17 mouse cellular contexts compared by ENCODE assay signal in the genomic region with DNA sequence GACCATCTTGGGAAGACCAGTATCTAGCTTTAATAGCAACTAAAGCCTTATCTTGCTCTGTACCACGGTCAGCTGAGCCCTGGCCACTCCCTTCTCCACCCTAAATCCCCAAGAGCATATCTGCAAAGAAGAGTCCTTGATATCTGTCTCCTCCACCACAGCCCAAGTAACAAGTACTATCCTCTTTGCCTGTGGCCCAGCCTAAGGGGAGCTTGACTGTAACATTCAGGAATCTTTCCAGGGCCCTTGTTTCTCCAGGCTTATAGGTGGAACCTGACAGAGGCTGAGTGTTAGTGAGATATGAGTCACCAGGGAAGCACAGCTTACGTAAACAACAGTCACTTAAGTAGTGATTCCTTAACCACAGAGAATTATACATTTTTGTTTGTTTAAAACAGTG. TPM values are rescaled to one million over a fixed set of nuclear protein-coding genes. Genes with fewer than 3 reads are reported as not detected.
DNase-seq lines count a peak whose midpoint lies in the region; ATAC-seq and TF ChIP-seq lines count a peak whose summit lies in the region.
"Had no signal": no experiment of that assay in that cellular context is flagged by ENCODE, and none has a peak within 500 bp of the region (broad histone marks: within the 10 kb centered on the region; RNA-seq: fewer than 3 reads in every experiment).

No protein-coding gene starts in this region.

- 20% methylated on average over 2 of the region's 2 CpGs for WGBS in lung, embryonic 14.5 days
- 51% methylated on average over 2 of the region's 2 CpGs for WGBS in liver, postnatal 0 days (ENCODE audit: insufficient replicate concordance)
- WGBS in midbrain, embryonic 10.5 days: 82% methylated on average over 2 of the region's 2 CpGs

- H3K4me2 ChIP-seq in lung, embryonic 14.5 days: no peak overlapping the region
- 0 out of 2 replicates have a peak overlapping the region, but pooled peaks have one; percentile 4 for H3K4me2 ChIP-seq in liver, postnatal 0 days (ENCODE audit: low read depth, low read length)
- H3K4me2 ChIP-seq: embryonic facial prominence, embryonic 12.5 days; limb, embryonic 12.5 days had no signal

- no peak overlapping the region for H3K4me3 ChIP-seq in lung, embryonic 14.5 days (ENCODE audit: low read depth, low read length)
- no peak overlapping the region for H3K4me3 ChIP-seq in liver, postnatal 0 days (ENCODE audit: low read depth, low read length)
- H3K4me3 ChIP-seq in midbrain, embryonic 10.5 days: no peak overlapping the region
- H3K4me3 ChIP-seq: embryonic facial prominence, embryonic 12.5 days; forebrain, embryonic 10.5 days; left cerebral cortex, adult 2 months; limb, embryonic 12.5 days had no signal

- H3K9ac ChIP-seq in lung, embryonic 14.5 days: no peak overlapping the region
- H3K9ac ChIP-seq in liver, postnatal 0 days (replicated peaks): no peak overlapping the region
- H3K9ac ChIP-seq: embryonic facial prominence, embryonic 12.5 days; limb, embryonic 12.5 days had no signal

- 0 out of 2 replicates have a peak, but pooled peaks cover 3% of the 10 kb centered on the region for H3K9me3 ChIP-seq in lung, embryonic 14.5 days (ENCODE audit: low read depth, low read length)
- H3K9me3 ChIP-seq in liver, postnatal 0 days (ENCODE audit: low read length): no peaks in the 10 kb centered on the region
- H3K9me3 ChIP-seq in midbrain, embryonic 10.5 days (replicated peaks): peaks cover 18% of the 10 kb centered on the region

- no peaks in the 10 kb centered on the region for H3K27me3 ChIP-seq in lung, embryonic 14.5 days (ENCODE audit: insufficient read depth, low read length)
- H3K27me3 ChIP-seq in liver, postnatal 0 days (ENCODE audit: insufficient read depth, low read length): no peaks in the 10 kb centered on the region
- H3K27me3 ChIP-seq in midbrain, embryonic 10.5 days (ENCODE audit: low read depth, poor library complexity, severe bottlenecking): no peaks in the 10 kb centered on the region
- H3K27me3 ChIP-seq: embryonic facial prominence, embryonic 12.5 days; limb, embryonic 12.5 days had no signal

- no peak for TF ChIP-seq CTCF in lung, embryonic 14.5 days (IDR thresholded peaks at IDR 0.05; ENCODE audit: low read depth)
- no peak for TF ChIP-seq CTCF in liver, postnatal 0 days (IDR thresholded peaks at IDR 0.05; ENCODE audit: low read depth)

- H3K27ac ChIP-seq in lung, embryonic 14.5 days (ENCODE audit: low read depth): no peak overlapping the region
- no peak overlapping the region for H3K27ac ChIP-seq in liver, postnatal 0 days (ENCODE audit: low read depth)
- H3K27ac ChIP-seq in midbrain, embryonic 10.5 days (replicated peaks): no peak overlapping the region
- H3K27ac ChIP-seq: embryonic facial prominence, embryonic 12.5 days; forebrain, embryonic 10.5 days; left cerebral cortex, adult 2 months; limb, embryonic 12.5 days had no signal

- no peaks in the 10 kb centered on the region for H3K36me3 ChIP-seq in lung, embryonic 14.5 days (ENCODE audit: insufficient read depth)
- no peaks in the 10 kb centered on the region for H3K36me3 ChIP-seq in liver, postnatal 0 days (replicated peaks; ENCODE audit: insufficient read depth, low read length)
- peaks cover 2% of the 10 kb centered on the region; the same call in 1 of the 2 replicates for H3K36me3 ChIP-seq in midbrain, embryonic 10.5 days
- H3K36me3 ChIP-seq: embryonic facial prominence, embryonic 12.5 days; forebrain, embryonic 10.5 days; limb, embryonic 12.5 days had no signal

- TF ChIP-seq EP300 in liver, postnatal 0 days (IDR thresholded peaks at IDR 0.05; ENCODE audit: low read depth): no peak

- peak; percentile 17 for DNase-seq in lung, embryonic 14.5 days
- DNase-seq in lung, postnatal 14 days: no peak
- DNase-seq in liver, postnatal 0 days: peak; percentile 8
- no peak for DNase-seq in right cerebral cortex, adult 18-20 months
- DNase-seq in cerebellum, adult 18-20 months: no peak
- DNase-seq in midbrain, embryonic 10.5 days (ENCODE audit: low spot score): no peak
- DNase-seq: cerebellum, postnatal 10 days; right cerebral cortex, postnatal 4 days; thymus, postnatal 36 days had no signal

- ATAC-seq in lung, embryonic 14.5 days (ENCODE audit: insufficient read depth): no peak
- 0 out of 2 replicates have a peak, but pooled peaks have one; percentile 53 for ATAC-seq in erythroid progenitor cell, adult 5-6 weeks (replicated peaks; ENCODE audit: low FRiP score, poor library complexity, severe bottlenecking)
- no peak for ATAC-seq in liver, postnatal 0 days
- ATAC-seq: activated CD4-positive, CD25-positive, alpha-beta regulatory T cell, adult 4 months; CD4-positive, CD25-positive, alpha-beta regulatory T cell, adult 4 months; hindbrain, embryonic 16.5 days had no signal

- no peaks in the 10 kb centered on the region for H3K4me1 ChIP-seq in lung, embryonic 14.5 days (ENCODE audit: insufficient read depth)
- peaks cover 8% of the 10 kb centered on the region for H3K4me1 ChIP-seq in liver, postnatal 0 days (ENCODE audit: insufficient read depth)
- peaks cover 5% of the 10 kb centered on the region; the same call in 1 of the 2 replicates for H3K4me1 ChIP-seq in midbrain, embryonic 10.5 days

RNA-seq across cellular contexts. Expression of a gene that starts 28.4 kb away (rescaled TPM):
- 66.5 and 74.8 TPM in 2 replicates for polyA plus RNA-seq in lung, embryonic 14.5 days (2014; fragmentation: Nextera tagmentation; extraction: Ambion mirVana)
- 6.5 and 13.0 TPM in 2 replicates for total RNA-seq in erythroid progenitor cell, adult 5-6 weeks (2015; ENCODE audit: low replicate concordance)
- total RNA-seq in erythroid progenitor cell, adult 5-6 weeks (2017; ENCODE audit: low replicate concordance): 7.7 and 15.4 TPM in 2 replicates
- polyA plus RNA-seq in liver, postnatal 0 days (2015; fragmentation: Nextera tagmentation; extraction: Ambion mirVana): 36.3 and 40.3 TPM in 2 replicates
- 107 and 125 TPM in 2 replicates for polyA plus RNA-seq in midbrain, embryonic 10.5 days (2016; fragmentation: Nextera tagmentation; extraction: Ambion mirVana)

Comparison
In these comparisons a context has a peak if more than half of its experiments do, and no peak if none do; other contexts are left out.
1. DNase-seq: peak in lung, embryonic 14.5 days (single experiment) and liver, postnatal 0 days (single experiment); none in lung, postnatal 14 days (single experiment), right cerebral cortex, adult 18-20 months (single experiment), cerebellum, adult 18-20 months (0 of 2) and midbrain, embryonic 10.5 days (single experiment).